Mouse (Mus musculus) right cerebral cortex, postnatal 36 days (tissue): ENCODE measurements around the gene Klk1b1.
"Not testable (repeated sequence)": the region's sequence is repeated elsewhere in the genome, so short reads cannot be mapped to it uniquely, and the experiment has no call there.

Experiments used
- DNase-seq, 2 experiments: peaks; one replicate each; pipeline ENCODE4 v3.0.0; 2022; ENCODE audit warnings: low spot score in 2 of 2, mixed read lengths in 1 of 2

Klk1b1 gene

DNA sequence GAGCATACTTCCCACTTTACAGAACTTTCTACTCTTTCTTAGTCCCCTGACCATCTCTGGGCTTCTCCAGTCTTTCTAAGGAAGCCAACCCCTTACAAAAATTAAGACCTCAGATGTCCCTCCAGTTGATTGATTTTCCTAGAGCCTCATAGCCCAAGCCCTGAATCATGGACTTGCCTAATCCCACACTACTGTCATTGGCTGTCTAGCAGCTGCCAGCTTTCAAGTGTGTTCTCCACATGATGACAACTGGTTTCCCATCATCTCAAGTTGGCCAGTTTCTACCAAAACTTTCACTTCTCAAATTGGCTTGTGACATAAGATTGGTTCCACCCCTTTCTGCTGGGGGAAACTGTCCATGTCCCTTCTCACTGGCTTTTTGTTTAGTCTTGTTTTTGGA, 38.3 kb downstream of the Klk1b1 start:
- no peak for DNase-seq

DNA sequence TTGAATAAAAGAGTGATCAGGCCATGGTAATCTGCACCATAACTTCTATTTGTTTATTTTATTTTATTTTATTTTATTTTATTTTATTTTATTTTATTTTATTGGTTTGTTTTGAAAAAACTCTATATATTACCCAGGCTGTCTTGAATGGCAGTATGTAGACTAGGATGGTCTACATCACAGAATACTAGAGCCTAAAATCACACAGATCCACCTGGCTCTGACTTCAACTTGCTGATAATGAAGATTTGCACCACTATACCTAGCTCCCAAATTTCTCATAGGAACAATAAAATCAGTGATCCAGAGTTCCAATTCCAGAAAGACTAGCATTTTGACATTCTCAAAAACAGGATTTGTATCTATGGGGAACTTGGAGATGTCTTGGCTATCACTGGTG, 45.3 kb downstream of the Klk1b1 start, which contains the start of gene Klk1b26:
Gene Klk1b26, plus strand, starts transcription at position 301 of the 400 bp plus-strand sequence.
- not testable (repeated sequence) for DNase-seq

DNA sequence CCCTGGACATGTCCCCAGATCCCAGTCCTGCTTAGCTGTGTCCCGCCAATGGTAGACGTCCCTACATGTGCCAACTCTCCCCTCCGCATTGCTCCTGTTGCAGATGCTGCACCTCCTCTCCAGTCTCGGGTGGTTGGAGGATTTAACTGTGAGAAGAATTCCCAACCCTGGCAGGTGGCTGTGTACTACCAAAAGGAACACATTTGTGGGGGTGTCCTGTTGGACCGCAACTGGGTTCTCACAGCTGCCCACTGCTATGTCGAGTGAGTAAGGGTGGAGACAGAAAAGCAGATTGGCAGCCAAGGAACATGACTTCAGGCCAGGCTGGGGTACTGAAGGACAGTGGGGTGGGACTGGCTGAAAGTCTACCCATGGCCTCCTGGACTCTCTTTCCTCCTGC, 48.1 kb downstream of the Klk1b1 start:
- DNase-seq: peak; percentile 18 to 22

DNA sequence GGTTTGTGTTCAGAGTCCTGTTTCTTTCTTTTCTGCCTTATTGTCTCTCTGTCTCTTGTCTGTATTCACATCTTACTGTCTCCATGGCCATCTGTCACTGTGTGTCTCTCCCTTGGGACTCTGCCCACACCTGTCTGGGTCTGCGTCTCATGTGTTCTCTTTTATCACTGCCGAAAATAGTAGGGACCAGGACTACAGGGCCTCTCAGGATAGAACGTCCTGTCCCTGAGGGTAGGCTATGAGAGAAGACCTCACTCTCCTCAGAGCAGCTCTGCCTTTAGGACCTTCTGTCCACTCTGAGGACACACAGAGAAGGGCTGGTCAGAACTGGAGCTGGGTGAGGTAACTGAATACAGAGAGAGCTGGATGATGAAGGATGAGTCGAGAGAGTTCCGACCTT, 48.5 kb downstream of the Klk1b1 start:
- DNase-seq: peak in 1 of 2 experiments; percentile 15
